Mouse (Mus musculus) liver, embryonic 14.5 days (tissue): Measurements from ENCODE around the gene Gm45062. TPM values are rescaled to one million over a fixed set of nuclear protein-coding genes. Genes with fewer than 3 reads are reported as not detected.

Experiments used
- ATAC-seq: fragments of 200-750 bp; cut with Nextera tagmentation; 2 replicates; pipeline ENCODE4 v1.8.0; 2017; ENCODE audit warnings: moderate number of reproducible peaks, mild to moderate bottlenecking, moderate library complexity; ENCODE audit not compliant: insufficient read depth
- DNase-seq, 3 experiments: peaks; one replicate each; pipeline ENCODE4 v3.0.0-alpha.2; 2012 to 2013; ENCODE audit warnings: low read depth in 3 of 3, low spot score in 3 of 3
- H3K27ac ChIP-seq: fragments of 300-500 bp; sonication (generic); 2 replicates; pipeline ENCODE4 v1.5.1; 2014; ENCODE audit warnings: moderate library complexity, mild to moderate bottlenecking, control low read depth, inconsistent platforms
- H3K27me3 ChIP-seq: fragments of 300-500 bp; sonication (generic); 2 replicates; pipeline ENCODE4 v1.6.1; 2014; ENCODE audit warnings: mild to moderate bottlenecking, low read length, moderate library complexity; ENCODE audit not compliant: control insufficient read depth, insufficient read depth
- H3K36me3 ChIP-seq: fragments of 300-500 bp; sonication (generic); replicated peaks from 2 replicates; pipeline ENCODE4 v1.6.1; 2014; ENCODE audit warnings: low read depth; ENCODE audit not compliant: control insufficient read depth, insufficient read depth
- H3K4me1 ChIP-seq, 2 experiments: fragments of 200-500 bp in 1 of 2; fragments of 300-500 bp in 1 of 2; sonication (generic) in 1 of 2; replicated peaks; 2 replicates each; pipeline ENCODE4 v1.6.1; 2012 to 2014; ENCODE audit warnings: antibody characterized with exemption in 1 of 2, inconsistent platforms in 1 of 2, low read length in 1 of 2; ENCODE audit not compliant: control insufficient read depth in 2 of 2, insufficient read depth in 2 of 2
- H3K4me2 ChIP-seq: fragments of 300-500 bp; sonication (generic); 2 replicates; pipeline ENCODE4 v1.6.1; 2014; ENCODE audit warnings: low read depth, mild to moderate bottlenecking, control low read depth, moderate library complexity
- H3K4me3 ChIP-seq, 2 experiments: fragments of 200-500 bp in 1 of 2; fragments of 300-500 bp in 1 of 2; sonication (generic) in 1 of 2; 2 replicates each; pipeline ENCODE4 v1.5.1; 2012 to 2014; ENCODE audit warnings: low read depth in 2 of 2, low read length in 2 of 2, mild to moderate bottlenecking in 2 of 2, control low read depth in 1 of 2, inconsistent platforms in 1 of 2, moderate library complexity in 1 of 2; ENCODE audit not compliant: insufficient read depth in 1 of 2
- H3K9ac ChIP-seq: fragments of 300-500 bp; sonication (generic); replicated peaks from 2 replicates; pipeline ENCODE4 v1.6.1; 2014; ENCODE audit warnings: mild to moderate bottlenecking, control low read depth, moderate library complexity
- H3K9me3 ChIP-seq: fragments of 300-500 bp; sonication (generic); 2 replicates; pipeline ENCODE4 v1.6.1; 2016; ENCODE audit warnings: low read length, mixed read lengths; ENCODE audit not compliant: control insufficient read depth
- CTCF ChIP-seq: IDR thresholded peaks from 2 replicates; pipeline ENCODE4 v1.5.1; 2016; ENCODE audit warnings: antibody characterized with exemption, low read depth, control low read depth
- EP300 ChIP-seq: IDR thresholded peaks from 2 replicates; pipeline ENCODE4 v1.6.1; 2016; ENCODE audit warnings: antibody characterized with exemption, low read depth
- WGBS: fragments of 180-500 bp; shearing (Covaris S2); extraction: QIAGEN DNeasy Blood & Tissue Kit; methylation state at CpG from one replicate; pipeline ENCODE4 v1.1.7; 2014; ENCODE audit not compliant: insufficient replicate concordance; 5-methylcytosine and 5-hydroxymethylcytosine counted together
- polyA plus RNA-seq, 2 experiments: library from polyadenylated mRNA; depleted of rRNA in 1 of 2; stranded (reverse) in 1 of 2; unstranded in 1 of 2; fragments of >200 nt; fragmentation: Nextera tagmentation in 1 of 2; extraction: Ambion mirVana in 1 of 2; gene quantifications; 2 replicates each; pipeline versions ENCODE4 v1.2.1 to v1.2.3; 2012 to 2014

Gm45062 gene
- polyA plus RNA-seq (2012; rRNA removed) (1.9 and 2.1 TPM in 2 replicates), polyA plus RNA-seq (2014; fragmentation: Nextera tagmentation; extraction: Ambion mirVana) (0.86 and 1.0 TPM in 2 replicates)

GRCm38 (mm10) chr6:8259004-8259666 is at the start of gene Gm45062, which contains the start of the genes Rpa3 and Umad1:
Gene Gm45062, plus strand, starts transcription at chr6:8259450.
Gene Rpa3, minus strand, starts transcription at chr6:8259173.
Gene Umad1, plus strand, starts transcription at chr6:8259288.
- peak within 1 kb of the TSS; percentile 27 for H3K27ac ChIP-seq
- DNase-seq = peak; percentile 97 to 99 (median 98)
- peak within 1 kb of the TSS; percentile 83 to 94 for H3K4me3 ChIP-seq
- H3K9me3 ChIP-seq = no peaks in the 10 kb centered on the region
- no peaks in the 10 kb centered on the region for H3K27me3 ChIP-seq
- TF ChIP-seq CTCF = no peak
- WGBS = 0% methylated on average over 54 of the region's 64 CpGs
- H3K4me2 ChIP-seq = peak within 1 kb of the TSS; percentile 97
- peak; percentile 99 for ATAC-seq
- H3K4me1 ChIP-seq = peaks cover 1 to 4% of the 10 kb centered on the region in 2 experiments; a peak in 3 of 4 replicates
- peaks cover 3% of the 10 kb centered on the region for H3K36me3 ChIP-seq
- H3K9ac ChIP-seq = peak within 1 kb of the TSS; percentile 92

- no peak for ATAC-seq
- H3K9ac ChIP-seq = peak overlapping the region; percentile 83
- peaks cover 8 to 10% of the 10 kb centered on the region in 2 experiments for H3K4me1 ChIP-seq
- DNase-seq = peak in 1 of 3 experiments; percentile 4
- TF ChIP-seq CTCF (no peak), EP300 (no peak)
- no peaks in the 10 kb centered on the region for H3K9me3 ChIP-seq
- no peaks in the 10 kb centered on the region for H3K27me3 ChIP-seq
- H3K4me2 ChIP-seq = peak overlapping the region; percentile 82
- H3K27ac ChIP-seq = peak overlapping the region; percentile 63
- H3K4me3 ChIP-seq = peak overlapping the region; percentile 80 to 81
- H3K36me3 ChIP-seq = peaks cover 2% of the 10 kb centered on the region
- 7% methylated on average over 10 of the region's 10 CpGs for WGBS
Observed at GRCm38 (mm10) chr6:8209866-8210186, 49.4 kb upstream of the Gm45062 start.

GRCm38 (mm10) chr6:8210661-8211060 is 48.6 kb upstream of the Gm45062 start:
- Histone ChIP-seq H3K4me2 (peak overlapping the region; percentile 82), H3K27ac (no peak overlapping the region), H3K9me3 (no peaks in the 10 kb centered on the region), H3K4me3 (peak overlapping the region in 1 of 2 experiments; percentile 80; a peak in 2 of 4 replicates), H3K4me1 (peaks cover 8 to 10% of the 10 kb centered on the region in 2 experiments), H3K27me3 (no peaks in the 10 kb centered on the region), H3K9ac (peak overlapping the region; percentile 83), H3K36me3 (peaks cover 2% of the 10 kb centered on the region)
- DNase-seq (no peak), ATAC-seq (no peak)
- TF ChIP-seq CTCF (no peak), EP300 (no peak)
- 56% methylated on average over 3 of the region's 3 CpGs for WGBS

GRCm38 (mm10) chr6:8227035-8227434 is 32.2 kb upstream of the Gm45062 start:
- no peaks in the 10 kb centered on the region for H3K27me3 ChIP-seq
- TF ChIP-seq CTCF (no peak), EP300 (no peak)
- no peak overlapping the region for H3K9ac ChIP-seq
- no peak overlapping the region for H3K4me2 ChIP-seq
- H3K9me3 ChIP-seq = no peaks in the 10 kb centered on the region
- no peak overlapping the region for H3K4me3 ChIP-seq
- no peaks in the 10 kb centered on the region for H3K4me1 ChIP-seq
- H3K36me3 ChIP-seq = peaks cover 22% of the 10 kb centered on the region
- DNase-seq (no peak), ATAC-seq (no peak)
- 65% methylated on average over 3 of the region's 3 CpGs for WGBS
- no peak overlapping the region for H3K27ac ChIP-seq

- H3K9ac ChIP-seq = no peak overlapping the region
- no peak overlapping the region for H3K4me3 ChIP-seq
- H3K4me2 ChIP-seq = no peak overlapping the region
- H3K27ac ChIP-seq = no peak overlapping the region
- H3K27me3 ChIP-seq = no peaks in the 10 kb centered on the region
- no peaks in the 10 kb centered on the region for H3K4me1 ChIP-seq
- TF ChIP-seq CTCF = no peak
- no peak for TF ChIP-seq EP300
- DNase-seq = no peak
- whole genome bisulfite sequencing = 73% methylated on average over 3 of the region's 3 CpGs
- H3K36me3 ChIP-seq = peaks cover 22% of the 10 kb centered on the region
- no peaks in the 10 kb centered on the region for H3K9me3 ChIP-seq
- ATAC-seq = no peak
Observed at GRCm38 (mm10) chr6:8228596-8228995, 30.7 kb upstream of the Gm45062 start.
